Mouse (Mus musculus) layer of hippocampus, adult 2 months (tissue): ENCODE data around the gene Tead1. TPM values are rescaled to one million over a fixed set of nuclear protein-coding genes. Genes with fewer than 3 reads are reported as not detected.

Experiments used
- DNase-seq, 2 experiments: peaks; one replicate each; pipeline ENCODE4 v3.0.0; 2022; ENCODE audit warnings: low spot score in 2 of 2
- H3K27ac ChIP-seq: fragments of 200-600 bp; 2 replicates; pipeline ENCODE4 v1.8.1; 2022
- H3K4me3 ChIP-seq: fragments of 200-600 bp; 2 replicates; pipeline ENCODE4 v1.8.1; 2022; ENCODE audit warnings: mild to moderate bottlenecking
- CTCF ChIP-seq: fragments of 200-600 bp; conservative IDR thresholded peaks from 2 replicates; pipeline ENCODE4 v1.8.1; 2022; ENCODE audit warnings: antibody characterized with exemption, mild to moderate bottlenecking, moderate library complexity
- total RNA-seq, 2 experiments: library from RNA; stranded (reverse); gene quantifications; 2 replicates each; pipeline ENCODE4 v1.2.3; 2021

Tead1 gene
- total RNA-seq, 2 experiments from 2014 or later: 23.9 to 29.0 TPM

DNA sequence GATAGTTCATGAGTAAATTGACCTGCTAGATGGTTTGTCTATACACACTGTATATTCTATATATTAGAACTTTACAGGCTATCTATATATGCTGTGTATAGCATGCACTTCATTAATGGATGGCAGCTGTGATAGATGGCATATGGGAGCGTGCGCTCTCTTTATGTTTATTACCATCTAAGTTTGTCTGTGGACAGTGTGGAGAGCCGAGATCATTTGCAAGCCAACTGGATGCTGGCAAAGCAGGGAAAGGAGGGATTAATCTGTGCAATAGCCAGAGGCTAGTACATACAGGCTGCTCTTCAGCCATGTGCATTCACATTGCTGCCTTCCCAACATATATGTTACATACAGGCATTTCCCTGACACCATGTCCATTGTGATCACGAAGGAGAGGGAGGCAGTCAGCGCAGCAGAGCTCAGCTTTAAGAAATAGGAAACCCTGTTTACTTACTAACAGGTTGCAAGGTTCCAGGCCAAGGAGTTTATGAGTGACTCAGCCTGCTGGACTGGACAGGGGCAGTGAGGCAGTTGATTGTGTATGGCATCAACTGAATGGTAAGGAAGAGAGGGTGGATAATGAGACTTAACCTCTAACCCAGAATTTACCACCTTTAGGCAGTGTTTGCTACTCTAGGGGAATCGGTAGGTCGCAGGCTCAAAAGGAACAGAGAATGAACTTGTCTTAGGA is 173.2 kb downstream of the Tead1 start:
- peak overlapping the region; percentile 25; the same call in 1 of the 2 replicates for H3K27ac ChIP-seq
- TF ChIP-seq CTCF: no peak
- no peak for DNase-seq

GRCm38 (mm10) chr7:112853857-112854256 is 174.7 kb downstream of the Tead1 start:
- no peak for TF ChIP-seq CTCF
- no peak overlapping the region for H3K4me3 ChIP-seq
- DNase-seq: no peak
- H3K27ac ChIP-seq: no peak overlapping the region

More for the DNA sequence above, 173.2 kb downstream of the Tead1 start:
- no peak overlapping the region for H3K4me3 ChIP-seq

DNA sequence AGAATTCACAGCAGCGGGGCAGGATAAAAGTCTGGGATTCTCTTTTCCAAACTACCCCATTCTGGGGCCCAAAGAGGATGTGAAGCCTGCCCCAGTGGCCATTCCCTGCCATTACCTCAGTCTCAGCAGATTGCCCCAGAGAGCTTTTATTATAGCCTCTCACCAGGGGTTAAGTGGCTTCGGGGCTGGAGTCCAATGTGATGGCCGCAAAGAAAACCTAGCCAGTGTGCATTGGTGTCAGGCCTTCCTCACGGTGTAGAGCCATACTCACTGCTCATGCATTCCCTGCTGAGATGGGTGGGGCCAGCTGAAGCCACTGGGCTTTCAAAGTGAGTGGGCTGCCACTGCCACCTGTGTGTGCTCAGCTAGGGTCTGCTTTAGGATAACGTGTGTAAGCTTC is 175.4 kb downstream of the Tead1 start:
- no peak overlapping the region for H3K27ac ChIP-seq
- no peak overlapping the region for H3K4me3 ChIP-seq
- DNase-seq: no peak
- TF ChIP-seq CTCF: peak; percentile 65

GRCm38 (mm10) chr7:112855419-112855818 is 176.3 kb downstream of the Tead1 start:
- Histone ChIP-seq H3K27ac (peak overlapping the region; percentile 73), H3K4me3 (no peak overlapping the region)
- no peak for TF ChIP-seq CTCF
- no peak for DNase-seq

DNA sequence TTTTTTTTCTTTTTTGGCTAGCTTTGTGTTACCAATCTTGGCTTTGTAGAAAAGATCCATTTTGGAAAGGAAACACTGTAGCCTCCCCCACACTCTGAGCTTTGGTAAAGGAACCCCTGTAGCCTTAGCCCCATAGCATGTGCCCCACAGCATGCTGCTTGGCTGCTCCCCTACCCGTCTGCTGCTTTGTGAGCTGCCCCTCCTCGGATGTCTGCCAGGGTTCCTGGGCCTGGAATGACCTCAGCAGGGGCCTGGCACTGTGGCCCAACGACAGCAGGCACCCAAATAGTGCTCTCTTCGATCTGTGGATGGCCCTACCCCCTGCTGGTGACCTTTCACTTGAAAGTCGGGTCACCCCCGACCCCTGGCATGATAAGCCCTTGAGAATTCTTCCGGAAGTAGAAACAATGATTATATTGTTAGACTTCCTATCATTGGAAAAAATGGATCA is 177.0 kb downstream of the Tead1 start:
- no peak overlapping the region for H3K4me3 ChIP-seq
- peak; percentile 50 for TF ChIP-seq CTCF
- DNase-seq: peak; percentile 43 to 48
- peak overlapping the region; percentile 73 for H3K27ac ChIP-seq

DNA sequence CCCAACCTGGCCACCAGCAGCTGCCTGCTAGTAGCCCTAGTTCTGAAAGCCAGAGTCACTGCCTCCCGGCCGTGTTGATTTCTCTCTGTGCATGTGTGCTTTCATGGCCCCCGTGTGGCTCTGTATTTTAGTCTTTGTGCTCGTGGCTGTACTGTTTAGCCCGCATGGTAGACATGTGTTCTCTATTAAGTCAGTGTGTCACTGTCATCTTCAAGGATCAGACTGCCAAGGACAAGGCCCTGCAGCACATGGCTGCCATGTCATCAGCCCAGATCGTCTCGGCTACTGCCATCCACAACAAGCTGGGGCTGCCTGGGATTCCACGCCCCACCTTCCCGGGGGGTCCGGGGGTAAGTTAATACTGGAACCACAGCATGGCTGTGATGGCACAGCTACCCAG is 177.5 kb downstream of the Tead1 start:
- no peak for DNase-seq
- TF ChIP-seq CTCF: no peak; the same call in 1 of the 2 replicates
- Histone ChIP-seq H3K27ac (peak overlapping the region; percentile 73), H3K4me3 (no peak overlapping the region)

- DNase-seq: no peak
- no peak for TF ChIP-seq CTCF
- H3K27ac ChIP-seq: peak overlapping the region; percentile 36; the same call in 1 of the 2 replicates
- no peak overlapping the region for H3K4me3 ChIP-seq
Observed at GRCm38 (mm10) chr7:112859887-112860286, 180.8 kb downstream of the Tead1 start.

- TF ChIP-seq CTCF: no peak
- peak; percentile 85 to 92 for DNase-seq
- H3K27ac ChIP-seq: peak overlapping the region; percentile 84
- no peak overlapping the region for H3K4me3 ChIP-seq
Observed at GRCm38 (mm10) chr7:112862086-112862485, 183.0 kb downstream of the Tead1 start.

DNA sequence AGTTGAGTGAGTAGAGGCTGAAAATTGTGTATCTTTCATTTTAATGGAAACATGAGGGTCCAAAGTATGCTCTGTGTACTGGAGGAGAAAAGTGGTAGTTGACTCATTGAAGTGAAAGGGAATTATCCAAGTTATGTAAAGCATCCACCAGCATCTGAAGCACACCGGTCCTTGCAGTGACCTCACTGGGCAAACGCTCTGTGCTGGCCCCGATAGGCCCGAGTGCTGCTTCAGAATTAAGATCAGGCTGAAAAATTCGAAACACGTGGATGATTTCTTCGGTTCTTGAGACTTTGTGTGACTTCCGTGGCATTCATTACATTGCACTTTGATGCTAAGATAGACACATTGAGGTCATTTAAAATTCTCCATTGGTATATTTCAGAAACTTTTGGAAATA is 185.1 kb downstream of the Tead1 start:
- no peak for DNase-seq
- peak overlapping the region; percentile 18; the same call in 1 of the 2 replicates for H3K27ac ChIP-seq
- TF ChIP-seq CTCF: no peak

DNA sequence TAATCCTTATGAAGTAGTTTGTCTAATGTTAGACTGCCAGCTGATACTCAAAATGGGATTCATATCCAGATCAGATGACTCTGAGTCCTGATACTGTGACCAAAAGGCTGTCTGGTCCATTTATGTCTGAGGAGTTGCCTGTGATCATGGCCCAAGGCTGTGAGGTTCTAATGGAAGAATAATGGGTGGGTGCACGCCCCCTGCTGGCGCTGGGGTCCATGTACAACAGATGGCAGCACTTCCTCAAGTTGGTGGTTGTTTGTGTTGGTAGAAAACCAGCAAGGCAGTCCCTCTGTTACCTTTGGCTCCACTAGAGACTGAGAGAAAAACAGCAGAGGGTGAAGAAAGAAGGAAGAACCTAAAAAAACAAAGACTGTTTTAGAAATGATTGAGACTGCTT is 186.6 kb downstream of the Tead1 start:
- peak overlapping the region; percentile 39; the same call in 1 of the 2 replicates for H3K27ac ChIP-seq
- no peak overlapping the region for H3K4me3 ChIP-seq
- TF ChIP-seq CTCF: peak; percentile 91
- DNase-seq: peak; percentile 65 to 81

More for the DNA sequence above, 185.1 kb downstream of the Tead1 start:
- H3K4me3 ChIP-seq: no peak overlapping the region

DNA sequence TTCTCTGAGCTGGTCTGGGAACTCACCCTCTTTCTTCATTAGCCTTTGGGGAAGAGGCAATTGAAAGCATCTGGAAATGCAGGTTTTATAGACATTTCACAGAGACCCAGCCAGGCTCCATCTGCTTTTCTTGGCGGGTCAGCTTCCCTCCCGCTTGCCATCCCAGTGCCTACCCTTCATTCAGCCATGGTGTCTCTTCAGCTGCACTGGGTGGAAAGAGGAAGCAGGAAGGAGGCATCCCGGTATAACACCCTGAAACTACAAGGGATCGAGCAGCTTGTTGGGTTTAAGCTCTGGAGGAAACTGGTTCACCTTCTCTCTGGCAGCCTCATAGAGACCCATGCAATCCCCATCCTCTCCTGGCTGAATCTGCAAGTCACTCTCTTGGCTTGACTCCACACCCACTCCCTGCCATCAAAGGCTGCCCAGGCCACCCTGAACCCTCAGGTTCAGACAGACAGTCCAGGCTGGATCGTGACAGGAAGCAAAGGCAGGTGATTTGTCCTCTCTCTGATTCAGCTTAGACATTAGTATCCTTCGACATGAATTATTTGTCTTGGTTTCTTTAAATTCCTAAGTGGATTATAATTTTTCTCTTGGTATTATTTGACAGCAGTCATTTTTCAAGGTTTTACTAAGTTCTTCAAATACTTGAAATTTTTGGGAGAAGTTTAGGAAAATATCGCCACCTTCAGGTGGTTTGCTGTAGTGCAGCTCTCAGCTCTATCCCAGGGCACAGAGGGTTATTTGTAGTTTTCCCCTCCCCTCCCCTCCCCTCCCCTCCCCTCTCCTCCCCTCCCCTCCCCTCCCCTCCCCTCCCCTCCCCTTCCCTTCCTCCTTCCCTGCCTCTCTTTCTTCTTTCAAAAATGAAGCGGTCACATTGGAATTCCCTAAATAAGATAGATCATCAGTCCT is 189.7 kb downstream of the Tead1 start:
- peak overlapping the region; percentile 28; the same call in 1 of the 2 replicates for H3K27ac ChIP-seq

GRCm38 (mm10) chr7:112871752-112872151 is 192.6 kb downstream of the Tead1 start:
- H3K27ac ChIP-seq: no peak overlapping the region
- DNase-seq: no peak
- TF ChIP-seq CTCF: no peak
- no peak overlapping the region for H3K4me3 ChIP-seq

More for the DNA sequence above, 189.7 kb downstream of the Tead1 start:
- TF ChIP-seq CTCF: peak; percentile 77
- H3K4me3 ChIP-seq: no peak overlapping the region
- peak; percentile 50 to 79 for DNase-seq

- TF ChIP-seq CTCF: no peak
- no peak for DNase-seq
- Histone ChIP-seq H3K27ac (no peak overlapping the region), H3K4me3 (no peak overlapping the region)
Observed at GRCm38 (mm10) chr7:112872435-112873196, 193.5 kb downstream of the Tead1 start.
